Mouse (Mus musculus) stomach, embryonic 15.5 days (tissue): ENCODE data around the gene Lipe. TPM values are rescaled to one million over a fixed set of nuclear protein-coding genes. Genes with fewer than 3 reads are reported as not detected.

Experiments used
- ATAC-seq: fragments of 200-750 bp; cut with Nextera tagmentation; 2 replicates; pipeline ENCODE4 v1.8.0; 2017; ENCODE audit warnings: low read depth, moderate number of reproducible peaks, moderate TSS enrichment; ENCODE audit not compliant: insufficient read depth, low FRiP score
- H3K27ac ChIP-seq: fragments of 300-500 bp; sonication (generic); 2 replicates; pipeline ENCODE4 v1.5.1; 2015; ENCODE audit warnings: mild to moderate bottlenecking, inconsistent platforms
- H3K27me3 ChIP-seq: fragments of 300-500 bp; sonication (generic); replicated peaks from 2 replicates; pipeline ENCODE4 v1.6.1; 2015; ENCODE audit warnings: inconsistent platforms
- H3K36me3 ChIP-seq: fragments of 300-500 bp; sonication (generic); 2 replicates; pipeline ENCODE4 v1.6.1; 2015; ENCODE audit warnings: inconsistent platforms
- H3K4me1 ChIP-seq: fragments of 300-500 bp; sonication (generic); 2 replicates; pipeline ENCODE4 v1.6.1; 2015; ENCODE audit warnings: inconsistent platforms
- H3K4me2 ChIP-seq: fragments of 300-500 bp; sonication (generic); 2 replicates; pipeline ENCODE4 v1.6.1; 2015; ENCODE audit warnings: mild to moderate bottlenecking, inconsistent platforms
- H3K4me3 ChIP-seq: fragments of 300-500 bp; sonication (generic); replicated peaks from 2 replicates; pipeline ENCODE4 v1.5.1; 2015; ENCODE audit warnings: inconsistent platforms
- H3K9ac ChIP-seq: fragments of 300-500 bp; sonication (generic); 2 replicates; pipeline ENCODE4 v1.6.1; 2015; ENCODE audit warnings: inconsistent platforms
- H3K9me3 ChIP-seq: fragments of 300-500 bp; sonication (generic); 2 replicates; pipeline ENCODE4 v1.6.1; 2016; ENCODE audit warnings: inconsistent platforms
- WGBS: fragments of 180-500 bp; shearing (Covaris S2); methylation state at CpG from one replicate; pipeline ENCODE4 v1.1.7; 2015; 5-methylcytosine and 5-hydroxymethylcytosine counted together
- polyA plus RNA-seq: library from polyadenylated mRNA; unstranded; fragments of >200 nt; fragmentation: Nextera tagmentation; extraction: Ambion mirVana; gene quantifications from 2 replicates; pipeline ENCODE4 v1.2.1, GENCODE M21; 2015

Lipe gene
- polyA plus RNA-seq, 1 experiment from 2014 or later, result 8.3 TPM

DNA sequence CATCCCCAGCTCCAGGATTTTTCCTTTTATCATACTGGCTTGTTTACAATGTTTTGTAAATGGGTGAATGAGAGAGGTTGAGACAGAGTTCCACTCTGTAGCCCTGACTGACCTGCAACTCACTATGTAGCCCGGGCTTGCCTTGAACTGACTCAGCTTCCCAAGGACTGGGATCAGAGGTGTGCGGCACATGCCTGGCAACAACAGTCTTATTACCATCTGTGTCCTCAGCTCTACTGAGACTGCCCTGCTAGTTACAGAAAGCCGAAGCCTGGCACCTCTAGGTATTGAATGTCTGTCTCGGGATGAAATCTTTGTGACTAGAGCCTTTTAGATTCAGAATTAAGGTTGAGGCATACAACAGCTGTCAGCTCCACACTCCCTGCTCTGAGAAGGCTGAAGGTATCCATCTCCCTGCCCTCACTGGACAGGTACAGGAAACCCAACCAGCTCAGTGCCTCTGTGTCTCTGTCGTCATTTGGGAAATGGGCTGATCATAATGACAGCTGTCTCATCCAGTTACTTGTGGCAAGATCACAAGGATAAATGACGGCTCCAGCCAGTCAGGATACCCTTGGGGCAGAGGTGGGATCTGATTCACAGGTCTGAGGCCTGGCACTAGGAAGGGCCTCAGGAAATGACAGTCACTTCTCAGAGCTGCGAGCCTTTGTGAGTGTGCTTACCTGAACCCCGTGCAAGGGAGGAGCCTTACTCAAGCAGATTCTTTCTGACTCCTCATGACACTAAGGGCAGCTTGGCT is 4.9 kb downstream of the Lipe start:
- no peaks in the 10 kb centered on the region for H3K9me3 ChIP-seq
- 73% methylated on average over 8 of the region's 8 CpGs for WGBS
- no peak overlapping the region for H3K9ac ChIP-seq
- ATAC-seq, result no peak
- 0 out of 2 replicates have a peak overlapping the region, but pooled peaks have one; percentile 6 for H3K4me3 ChIP-seq
- no peaks in the 10 kb centered on the region for H3K36me3 ChIP-seq
- no peak overlapping the region for H3K27ac ChIP-seq
- no peaks in the 10 kb centered on the region for H3K27me3 ChIP-seq
- peaks cover 41% of the 10 kb centered on the region for H3K4me1 ChIP-seq
- H3K4me2 ChIP-seq, result peak overlapping the region; percentile 80; the same call in 1 of the 2 replicates

GRCm38 (mm10) chr7:25392851-25393250 is 5.7 kb downstream of the Lipe start:
- Histone ChIP-seq H3K9me3 (no peaks in the 10 kb centered on the region), H3K9ac (no peak overlapping the region), H3K4me3 (no peak overlapping the region), H3K36me3 (0 out of 2 replicates have a peak, but pooled peaks cover 4% of the 10 kb centered on the region), H3K27me3 (no peaks in the 10 kb centered on the region), H3K4me2 (no peak overlapping the region), H3K4me1 (peaks cover 41% of the 10 kb centered on the region), H3K27ac (no peak overlapping the region)
- ATAC-seq, result no peak
- WGBS, result 64% methylated on average over 7 of the region's 7 CpGs

- H3K4me3 ChIP-seq, result no peak overlapping the region
- H3K36me3 ChIP-seq, result 0 out of 2 replicates have a peak, but pooled peaks cover 7% of the 10 kb centered on the region
- ATAC-seq, result no peak
- H3K9me3 ChIP-seq, result no peaks in the 10 kb centered on the region
- WGBS, result 86% methylated on average over 2 of the region's 2 CpGs
- no peak overlapping the region for H3K9ac ChIP-seq
- H3K4me1 ChIP-seq, result peaks cover 41% of the 10 kb centered on the region
- no peaks in the 10 kb centered on the region for H3K27me3 ChIP-seq
- no peak overlapping the region for H3K27ac ChIP-seq
- H3K4me2 ChIP-seq, result no peak overlapping the region
Measured at GRCm38 (mm10) chr7:25391856-25392453, 6.6 kb downstream of the Lipe start.

GRCm38 (mm10) chr7:25390986-25391385 is 7.5 kb downstream of the Lipe start:
- no peak overlapping the region for H3K9ac ChIP-seq
- no peaks in the 10 kb centered on the region for H3K27me3 ChIP-seq
- ATAC-seq, result no peak
- WGBS, result 33% methylated on average over 2 of the region's 2 CpGs
- peak overlapping the region; percentile 27 for H3K27ac ChIP-seq
- H3K4me3 ChIP-seq, result no peak overlapping the region
- no peak overlapping the region for H3K4me2 ChIP-seq
- H3K9me3 ChIP-seq, result no peaks in the 10 kb centered on the region
- H3K36me3 ChIP-seq, result 0 out of 2 replicates have a peak, but pooled peaks cover 8% of the 10 kb centered on the region
- peaks cover 42% of the 10 kb centered on the region for H3K4me1 ChIP-seq

DNA sequence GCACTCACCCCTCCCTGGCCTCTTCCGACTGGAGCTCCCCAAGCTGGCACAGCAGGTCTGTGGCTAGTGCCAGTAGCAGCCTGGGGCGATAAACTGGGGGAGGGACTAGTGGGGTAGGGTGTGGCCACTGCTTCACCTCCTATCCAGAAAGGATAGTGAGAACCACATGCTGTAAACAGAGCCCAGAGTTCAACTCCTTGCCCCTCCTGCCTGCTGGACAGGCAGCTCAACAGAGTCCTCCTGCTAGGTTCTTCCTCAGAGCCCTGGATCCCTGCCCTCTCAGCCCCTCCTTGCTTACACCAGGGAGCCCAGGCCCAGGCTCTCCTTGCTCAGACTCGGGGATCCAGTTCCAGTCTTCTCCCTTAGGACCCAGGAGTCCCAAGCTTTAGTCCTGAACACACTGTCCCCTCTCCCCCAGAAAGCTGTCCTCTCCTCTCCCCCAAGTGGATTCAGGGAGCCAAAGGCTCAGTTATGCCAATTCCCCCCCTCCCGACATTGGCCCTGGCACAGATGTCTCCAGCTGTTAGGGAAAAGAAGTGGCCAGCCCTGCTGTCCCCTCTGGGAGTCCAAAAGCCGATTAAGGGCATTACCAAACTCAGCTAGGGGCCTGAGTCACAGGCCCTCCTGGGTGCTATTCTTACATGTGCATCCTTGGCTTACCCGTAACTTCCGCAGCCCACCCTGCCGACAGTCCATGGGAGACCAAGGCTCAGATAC is 8.3 kb downstream of the Lipe start:
- Histone ChIP-seq H3K4me3 (no peak overlapping the region), H3K4me2 (peak overlapping the region; percentile 6; the same call in 1 of the 2 replicates), H3K27ac (peak overlapping the region; percentile 46), H3K27me3 (no peaks in the 10 kb centered on the region), H3K4me1 (peaks cover 50% of the 10 kb centered on the region), H3K36me3 (0 out of 2 replicates have a peak, but pooled peaks cover 10% of the 10 kb centered on the region), H3K9me3 (no peaks in the 10 kb centered on the region), H3K9ac (no peak overlapping the region)
- ATAC-seq, result peak; percentile 47; the same call in 1 of the 2 replicates
- WGBS, result 44% methylated on average over 8 of the region's 8 CpGs

DNA sequence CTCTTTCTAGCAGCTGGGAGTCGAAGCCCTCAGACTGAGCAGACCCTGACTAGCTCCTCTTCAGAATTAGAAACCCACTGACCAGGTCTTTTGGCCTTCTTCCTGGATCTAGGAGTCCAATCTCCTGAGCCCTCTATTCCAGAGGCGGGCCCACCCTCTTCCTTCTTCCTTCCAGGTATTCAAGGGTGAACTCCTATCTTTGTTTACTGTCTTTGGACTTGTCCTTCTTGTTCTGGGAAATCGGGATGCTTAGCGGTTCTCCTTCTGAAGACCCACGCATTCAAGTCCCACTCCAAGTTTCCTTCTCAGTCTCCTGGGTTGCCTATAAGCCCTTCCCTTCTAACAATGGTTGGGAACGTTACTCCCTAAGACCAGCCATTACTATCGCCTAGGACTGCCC is 9.6 kb downstream of the Lipe start:
- no peak for ATAC-seq
- no peaks in the 10 kb centered on the region for H3K9me3 ChIP-seq
- peaks cover 20% of the 10 kb centered on the region for H3K36me3 ChIP-seq
- H3K4me1 ChIP-seq, result peaks cover 43% of the 10 kb centered on the region
- H3K4me2 ChIP-seq, result no peak overlapping the region
- no peak overlapping the region for H3K4me3 ChIP-seq
- H3K27ac ChIP-seq, result no peak overlapping the region
- 82% methylated on average over 7 of the region's 7 CpGs for WGBS
- H3K27me3 ChIP-seq, result no peaks in the 10 kb centered on the region
- no peak overlapping the region for H3K9ac ChIP-seq

GRCm38 (mm10) chr7:25387811-25388440 is 10.6 kb downstream of the Lipe start:
- Histone ChIP-seq H3K9ac (no peak overlapping the region), H3K4me2 (no peak overlapping the region), H3K9me3 (no peaks in the 10 kb centered on the region), H3K27me3 (no peaks in the 10 kb centered on the region), H3K4me3 (no peak overlapping the region), H3K4me1 (peaks cover 38% of the 10 kb centered on the region), H3K27ac (no peak overlapping the region), H3K36me3 (peaks cover 20% of the 10 kb centered on the region)
- no peak for ATAC-seq
- WGBS, result 93% methylated on average over 18 of the region's 18 CpGs

GRCm38 (mm10) chr7:25385850-25386555 is 12.5 kb downstream of the Lipe start:
- Histone ChIP-seq H3K4me2 (no peak overlapping the region), H3K27me3 (no peaks in the 10 kb centered on the region), H3K36me3 (peaks cover 24% of the 10 kb centered on the region), H3K27ac (peak overlapping the region; percentile 68), H3K9me3 (no peaks in the 10 kb centered on the region), H3K4me3 (no peak overlapping the region), H3K4me1 (peaks cover 35% of the 10 kb centered on the region), H3K9ac (no peak overlapping the region)
- WGBS, result 55% methylated on average over 12 of the region's 12 CpGs
- peak; percentile 36; the same call in 1 of the 2 replicates for ATAC-seq

DNA sequence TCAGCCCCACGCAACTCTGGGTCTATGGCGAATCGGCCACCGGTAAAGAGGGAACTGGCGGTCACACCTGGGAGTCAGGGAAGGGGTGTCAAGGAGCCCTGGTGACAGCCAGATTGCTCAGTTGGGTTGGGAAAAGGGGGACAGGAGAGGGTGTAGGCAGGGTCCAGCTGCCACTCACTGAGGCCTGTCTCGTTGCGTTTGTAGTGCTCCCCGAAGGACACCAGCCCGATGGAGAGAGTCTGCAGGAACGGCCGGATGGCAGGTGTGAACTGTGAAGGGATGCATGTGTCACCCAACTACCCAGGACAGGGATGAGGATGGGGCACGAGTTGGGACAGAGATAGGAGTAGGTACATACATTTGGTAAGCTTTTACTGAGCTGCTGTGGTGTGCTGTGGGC is 13.3 kb downstream of the Lipe start:
- no peak overlapping the region for H3K4me3 ChIP-seq
- H3K9ac ChIP-seq, result no peak overlapping the region
- no peak for ATAC-seq
- WGBS, result 91% methylated on average over 12 of the region's 12 CpGs
- no peak overlapping the region for H3K4me2 ChIP-seq
- H3K36me3 ChIP-seq, result peaks cover 24% of the 10 kb centered on the region
- H3K27me3 ChIP-seq, result no peaks in the 10 kb centered on the region
- H3K27ac ChIP-seq, result 0 out of 2 replicates have a peak overlapping the region, but pooled peaks have one; percentile 68
- peaks cover 34% of the 10 kb centered on the region for H3K4me1 ChIP-seq
- no peaks in the 10 kb centered on the region for H3K9me3 ChIP-seq

DNA sequence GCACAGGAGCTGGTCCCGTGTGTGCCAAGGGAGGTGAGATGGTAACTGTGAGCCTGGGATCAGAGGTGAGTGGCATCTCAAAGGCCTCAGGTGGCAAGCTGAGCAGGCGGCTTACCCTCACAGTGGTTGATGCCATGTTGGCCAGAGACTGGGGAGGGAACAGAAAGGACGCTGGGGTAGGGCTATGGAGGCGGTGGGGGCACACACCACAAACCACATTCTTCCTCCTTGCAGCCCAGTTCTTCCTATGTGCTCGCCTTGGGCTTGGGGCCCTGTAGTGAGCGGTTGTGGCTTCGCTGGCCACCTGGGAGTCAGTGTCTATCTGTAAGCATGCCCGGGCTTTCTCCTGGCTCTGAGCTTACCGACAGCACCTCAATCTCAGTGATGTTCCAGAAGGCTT is 13.7 kb downstream of the Lipe start:
- H3K9me3 ChIP-seq, result no peaks in the 10 kb centered on the region
- H3K36me3 ChIP-seq, result peaks cover 24% of the 10 kb centered on the region
- WGBS, result 84% methylated on average over 9 of the region's 9 CpGs
- no peaks in the 10 kb centered on the region for H3K27me3 ChIP-seq
- ATAC-seq, result no peak
- no peak overlapping the region for H3K4me3 ChIP-seq
- H3K9ac ChIP-seq, result no peak overlapping the region
- no peak overlapping the region for H3K27ac ChIP-seq
- H3K4me2 ChIP-seq, result no peak overlapping the region
- H3K4me1 ChIP-seq, result peaks cover 34% of the 10 kb centered on the region

- Histone ChIP-seq H3K36me3 (peaks cover 24% of the 10 kb centered on the region), H3K9me3 (no peaks in the 10 kb centered on the region), H3K9ac (no peak overlapping the region), H3K4me3 (no peak overlapping the region), H3K27me3 (no peaks in the 10 kb centered on the region), H3K27ac (no peak overlapping the region), H3K4me1 (peaks cover 34% of the 10 kb centered on the region), H3K4me2 (no peak overlapping the region)
- ATAC-seq, result no peak
- 90% methylated on average over 13 of the region's 13 CpGs for WGBS
Measured at GRCm38 (mm10) chr7:25384318-25384717, 14.2 kb downstream of the Lipe start.
